Mouse (Mus musculus) G1E (cell line): ENCODE results near the gene Mab21l1.

Experiments
- CTCF ChIP-seq: IDR thresholded peaks from 2 replicates; pipeline ENCODE4 v1.5.1; 2012; ENCODE audit warnings: low read depth, low read length, inconsistent platforms, mixed read lengths
- GATA1 ChIP-seq: IDR thresholded peaks from 2 replicates; pipeline ENCODE4 v1.6.1; 2012; ENCODE audit warnings: borderline replicate concordance, low read length, inconsistent platforms, mixed read lengths

DNA sequence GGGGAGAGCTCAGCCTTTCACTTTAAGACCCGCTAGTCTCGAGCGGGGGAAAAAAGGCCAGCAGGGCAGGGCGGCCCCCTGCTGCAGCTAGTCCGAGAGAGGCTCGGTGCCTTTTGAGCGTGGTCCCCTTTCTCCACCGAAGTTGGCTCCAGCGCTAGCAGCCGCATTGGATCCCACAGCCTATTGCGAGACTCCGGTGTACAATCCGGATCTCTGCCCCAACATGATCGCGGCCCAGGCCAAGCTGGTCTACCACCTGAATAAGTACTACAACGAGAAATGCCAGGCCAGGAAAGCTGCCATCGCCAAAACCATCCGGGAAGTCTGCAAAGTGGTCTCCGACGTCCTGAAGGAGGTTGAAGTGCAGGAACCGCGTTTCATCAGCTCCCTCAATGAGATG is 461 bp downstream of the Mab21l1 start:
- TF ChIP-seq CTCF: no peak
- TF ChIP-seq GATA1: no peak
